Mouse (Mus musculus): Measurements from ENCODE around the gene Plcb4. TPM values are rescaled to one million over a fixed set of nuclear protein-coding genes. Genes with fewer than 3 reads are reported as not detected.

Plcb4 gene
- total RNA-seq, 1 experiment: 24.0 TPM

GRCm38 (mm10) chr2:135652040-135652439 is 6.8 kb upstream of the Plcb4 start:
- Histone ChIP-seq H3K4me1 (ENCODE audit: control insufficient read depth in 2 of 2, insufficient read depth in 2 of 2, low read length in 2 of 2, poor library complexity in 1 of 2) (peaks cover 0 to 5% of the 10 kb centered on the region in 2 experiments; a peak in 2 of 4 replicates), H3K27ac (ENCODE audit: insufficient read depth, low read depth, low read length, poor library complexity, severe bottlenecking) (no peak overlapping the region; the same call in 1 of the 2 replicates), H3K36me3 (ENCODE audit: control insufficient read depth, insufficient read depth, low read length, poor library complexity, severe bottlenecking) (peaks cover 6% of the 10 kb centered on the region), H3K9ac (ENCODE audit: insufficient read depth, low read depth, low read length, poor library complexity, severe bottlenecking) (no peak overlapping the region), H3K9me3 (ENCODE audit: control insufficient read depth, insufficient read depth, low read depth, low read length) (0 out of 2 replicates have a peak, but pooled peaks cover 2% of the 10 kb centered on the region), H3K4me3 (ENCODE audit: insufficient read depth in 1 of 2, low read depth in 1 of 2, low read length in 2 of 2, poor library complexity in 1 of 2, severe bottlenecking in 1 of 2) (no peak overlapping the region)
- TF ChIP-seq ZC3H11A (IDR thresholded peaks at IDR 0.05; ENCODE audit: borderline replicate concordance, low read depth, low read length) (no peak), CHD2 (IDR thresholded peaks at IDR 0.05; ENCODE audit: low read depth, low read length) (no peak)
- DNase-seq (ENCODE audit: low read depth, low spot score): no peak
- in situ Hi-C loops (cut with MboI; ENCODE audit: low sequenced_read_pairs in 2 of 2, unreplicated experiment in 2 of 2): no loop called here

- Histone ChIP-seq H3K9me3 (ENCODE audit: control insufficient read depth, insufficient read depth, low read depth, low read length) (0 out of 2 replicates have a peak, but pooled peaks cover 2% of the 10 kb centered on the region), H3K27ac (ENCODE audit: insufficient read depth, low read depth, low read length, poor library complexity, severe bottlenecking) (no peak overlapping the region), H3K4me1 (ENCODE audit: control insufficient read depth in 2 of 2, insufficient read depth in 2 of 2, low read length in 2 of 2, poor library complexity in 1 of 2) (peaks cover 0 to 5% of the 10 kb centered on the region in 2 experiments; a peak in 2 of 4 replicates), H3K4me3 (ENCODE audit: insufficient read depth in 1 of 2, low read depth in 1 of 2, low read length in 2 of 2, poor library complexity in 1 of 2, severe bottlenecking in 1 of 2) (no peak overlapping the region), H3K9ac (ENCODE audit: insufficient read depth, low read depth, low read length, poor library complexity, severe bottlenecking) (no peak overlapping the region), H3K36me3 (ENCODE audit: control insufficient read depth, insufficient read depth, low read length, poor library complexity, severe bottlenecking) (peaks cover 5% of the 10 kb centered on the region)
- in situ Hi-C loops (cut with MboI; ENCODE audit: low sequenced_read_pairs in 2 of 2, unreplicated experiment in 2 of 2): no loop called here
- TF ChIP-seq ZC3H11A (IDR thresholded peaks at IDR 0.05; ENCODE audit: borderline replicate concordance, low read depth, low read length) (no peak), HCFC1 (IDR thresholded peaks at IDR 0.05; ENCODE audit: borderline replicate concordance, insufficient read depth, low read length) (no peak), ZNF384 (IDR thresholded peaks at IDR 0.05; ENCODE audit: low read depth, low read length) (no peak), CHD2 (IDR thresholded peaks at IDR 0.05; ENCODE audit: low read depth, low read length) (no peak), MAFK (IDR thresholded peaks at IDR 0.05; ENCODE audit: insufficient read depth, low read depth, low read length) (no peak)
- no peak for DNase-seq (ENCODE audit: low read depth, low spot score)
These were observed 6.4 kb upstream of the Plcb4 start for GRCm38 (mm10) chr2:135652451-135652850.

- H3K9ac ChIP-seq (ENCODE audit: insufficient read depth, low read depth, low read length, poor library complexity, severe bottlenecking): no peak overlapping the region
- no peaks in the 10 kb centered on the region for H3K36me3 ChIP-seq (ENCODE audit: control insufficient read depth, insufficient read depth, low read length, poor library complexity, severe bottlenecking)
- DNase-seq (ENCODE audit: low read depth, low spot score): no peak
- no peak for TF ChIP-seq ZNF384 (IDR thresholded peaks at IDR 0.05; ENCODE audit: low read depth, low read length)
- no peak for TF ChIP-seq HCFC1 (IDR thresholded peaks at IDR 0.05; ENCODE audit: borderline replicate concordance, insufficient read depth, low read length)
- TF ChIP-seq MAFK (IDR thresholded peaks at IDR 0.05; ENCODE audit: insufficient read depth, low read depth, low read length): no peak
- TF ChIP-seq CHD2 (IDR thresholded peaks at IDR 0.05; ENCODE audit: low read depth, low read length): no peak
- TF ChIP-seq ZC3H11A (IDR thresholded peaks at IDR 0.05; ENCODE audit: borderline replicate concordance, low read depth, low read length): no peak
- in situ Hi-C loops (cut with MboI; ENCODE audit: low sequenced_read_pairs in 2 of 2, unreplicated experiment in 2 of 2): no loop called here
- H3K4me1 ChIP-seq (ENCODE audit: control insufficient read depth in 2 of 2, insufficient read depth in 2 of 2, low read length in 2 of 2, poor library complexity in 1 of 2): peaks cover 2% of the 10 kb centered on the region in 2 experiments; a peak in 2 of 4 replicates
- peak overlapping the region; percentile 77; the same call in 1 of the 2 replicates for H3K27ac ChIP-seq (ENCODE audit: insufficient read depth, low read depth, low read length, poor library complexity, severe bottlenecking)
- H3K9me3 ChIP-seq (ENCODE audit: control insufficient read depth, insufficient read depth, low read depth, low read length): no peaks in the 10 kb centered on the region
- no peak overlapping the region for H3K4me3 ChIP-seq (ENCODE audit: insufficient read depth in 1 of 2, low read depth in 1 of 2, low read length in 2 of 2, poor library complexity in 1 of 2, severe bottlenecking in 1 of 2)
These were observed 2.9 kb upstream of the Plcb4 start for GRCm38 (mm10) chr2:135655948-135656347.

- H3K27ac ChIP-seq (ENCODE audit: insufficient read depth, low read depth, low read length, poor library complexity, severe bottlenecking): peak overlapping the region; percentile 77; the same call in 1 of the 2 replicates
- no peak overlapping the region for H3K4me3 ChIP-seq (ENCODE audit: insufficient read depth in 1 of 2, low read depth in 1 of 2, low read length in 2 of 2, poor library complexity in 1 of 2, severe bottlenecking in 1 of 2)
- H3K9ac ChIP-seq (ENCODE audit: insufficient read depth, low read depth, low read length, poor library complexity, severe bottlenecking): peak overlapping the region; percentile 36; the same call in 1 of the 2 replicates
- H3K9me3 ChIP-seq (ENCODE audit: control insufficient read depth, insufficient read depth, low read depth, low read length): no peaks in the 10 kb centered on the region
- TF ChIP-seq ZNF384 (IDR thresholded peaks at IDR 0.05; ENCODE audit: low read depth, low read length) (no peak), CHD2 (IDR thresholded peaks at IDR 0.05; ENCODE audit: low read depth, low read length) (0 out of 2 replicates have a peak, but pooled peaks have one; percentile 10)
- in situ Hi-C loops (cut with MboI; ENCODE audit: low sequenced_read_pairs in 2 of 2, unreplicated experiment in 2 of 2): no loop called here
- DNase-seq (ENCODE audit: low read depth, low spot score): no peak
- peaks cover 1 to 2% of the 10 kb centered on the region in 2 experiments; a peak in 2 of 4 replicates for H3K4me1 ChIP-seq (ENCODE audit: control insufficient read depth in 2 of 2, insufficient read depth in 2 of 2, low read length in 2 of 2, poor library complexity in 1 of 2)
- H3K36me3 ChIP-seq (ENCODE audit: control insufficient read depth, insufficient read depth, low read length, poor library complexity, severe bottlenecking): no peaks in the 10 kb centered on the region
These were observed 2.2 kb upstream of the Plcb4 start for GRCm38 (mm10) chr2:135656586-135656985.
